Mouse (Mus musculus): ENCODE results near the gene Trim39.
A peak's percentile ranks its signal among the peaks of the same experiment; 100 is the strongest.
"Not testable (repeated sequence)": the region's sequence is repeated elsewhere in the genome, so short reads cannot be mapped to it uniquely, and the experiment has no call there.

Trim39 gene

GRCm38 (mm10) chr17:36245741-36246140 is 26.3 kb downstream of the Trim39 start:
- no peak for DNase-seq

- DNase-seq, result no peak
Observed at GRCm38 (mm10) chr17:36244031-36244430, 28.0 kb downstream of the Trim39 start.

GRCm38 (mm10) chr17:36240637-36241213 is 31.3 kb downstream of the Trim39 start:
- DNase-seq, result no peak

DNA sequence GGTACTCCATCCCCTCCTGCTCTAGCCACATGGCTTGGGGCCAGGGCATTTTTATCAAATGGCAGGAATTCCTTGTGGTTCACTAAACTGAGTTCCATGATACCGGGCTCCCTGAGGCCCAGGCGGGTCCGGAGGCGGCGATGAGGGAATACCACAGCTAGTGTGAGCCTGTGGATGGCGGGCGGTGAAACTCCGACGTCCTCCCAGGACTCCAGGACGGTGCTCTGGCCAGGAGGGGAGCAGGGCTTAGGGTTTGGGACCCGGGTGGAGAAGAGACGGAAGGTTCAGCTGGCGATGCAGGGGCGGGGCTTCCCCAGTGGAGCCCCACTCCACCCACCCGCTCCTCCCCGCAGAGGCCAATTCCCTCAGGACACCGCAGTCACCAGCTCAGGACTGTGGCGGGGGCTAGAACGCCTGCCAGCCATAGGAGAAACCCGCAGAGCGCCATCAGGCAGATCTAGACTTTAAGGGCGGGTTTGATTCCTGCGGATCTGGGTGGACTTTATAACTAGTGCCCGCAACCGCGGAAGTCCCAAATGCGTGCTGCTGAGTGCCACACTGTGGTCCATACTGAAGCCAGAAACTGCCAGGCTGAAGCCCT is 34.6 kb downstream of the Trim39 start:
- DNase-seq, result no peak

GRCm38 (mm10) chr17:36235300-36235699 is 36.7 kb downstream of the Trim39 start:
- not testable (repeated sequence) for DNase-seq

DNA sequence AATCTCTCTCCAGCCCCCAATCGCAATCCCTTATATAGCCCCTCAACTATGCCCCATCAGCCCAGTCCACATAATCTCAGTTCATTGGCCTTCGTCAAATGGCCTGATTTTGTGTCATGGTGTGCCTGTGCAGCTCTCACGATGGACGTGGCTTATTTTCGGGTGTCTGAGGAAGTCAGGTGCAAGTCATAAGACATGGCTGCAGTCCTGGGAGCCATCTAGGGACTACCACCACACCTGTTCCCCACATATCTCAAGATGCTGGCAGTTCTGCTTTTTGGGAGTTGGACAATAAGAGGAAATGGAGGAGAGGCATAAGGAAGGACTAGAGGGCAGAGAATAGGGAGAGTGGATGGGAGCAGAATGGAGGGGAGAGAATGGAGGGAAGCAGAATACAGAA is 38.5 kb downstream of the Trim39 start:
- DNase-seq, result no peak

- peak; percentile 24 for DNase-seq
Observed at GRCm38 (mm10) chr17:36231318-36231717, 40.7 kb downstream of the Trim39 start.

- no peak for DNase-seq
Observed at GRCm38 (mm10) chr17:36229046-36229445, 43.0 kb downstream of the Trim39 start.

DNA sequence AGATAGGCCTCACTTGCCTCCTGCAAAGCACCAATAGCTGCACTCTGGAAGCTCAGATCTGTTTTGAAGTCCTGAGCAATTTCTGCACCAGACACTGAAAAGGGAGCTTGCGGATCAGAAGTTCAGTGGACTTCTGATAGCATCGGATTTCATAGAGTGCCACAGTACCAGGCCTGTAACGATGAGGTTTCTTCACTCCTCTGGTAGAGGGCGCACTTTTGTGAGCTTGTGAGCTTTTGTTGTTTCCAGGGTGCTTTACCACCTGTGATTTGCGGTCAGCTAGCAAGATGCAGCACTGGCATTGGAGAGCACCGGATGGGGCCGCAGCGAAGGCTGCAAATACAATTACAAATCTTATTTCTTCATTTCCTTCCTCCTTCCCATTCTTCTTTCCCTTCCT is 45.1 kb downstream of the Trim39 start:
- no peak for DNase-seq

DNA sequence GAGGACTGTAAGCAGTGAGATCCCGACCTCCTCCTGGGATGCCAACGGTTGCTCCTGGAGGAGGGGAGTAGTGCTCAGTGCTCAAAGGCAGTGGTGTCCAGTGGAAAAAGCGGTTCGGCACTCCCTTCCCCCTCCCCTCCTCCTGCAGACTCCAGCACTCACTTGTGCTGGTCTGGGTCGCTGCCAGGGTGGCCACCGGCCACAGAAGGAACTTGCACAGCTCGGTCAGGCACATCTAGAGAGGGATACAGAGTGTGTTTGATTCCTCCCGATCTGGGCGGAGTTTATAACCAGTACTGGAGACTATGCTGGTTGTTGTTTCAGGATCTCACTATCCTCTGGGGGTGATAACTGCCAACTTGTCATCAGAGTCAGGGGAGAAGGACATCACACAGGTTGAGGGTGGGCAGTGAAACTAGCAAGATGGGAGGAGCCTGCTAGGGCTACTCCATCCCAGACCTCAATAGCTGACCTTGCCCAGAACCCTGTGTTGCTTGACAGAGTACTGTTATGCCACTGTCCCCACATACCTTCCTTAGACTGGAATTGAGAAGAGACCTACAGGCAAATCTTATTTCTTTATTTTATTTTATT is 46.7 kb downstream of the Trim39 start:
- DNase-seq, result no peak

GRCm38 (mm10) chr17:36224451-36224850 is 47.6 kb downstream of the Trim39 start:
- DNase-seq, result no peak

- no peak for DNase-seq
Observed at GRCm38 (mm10) chr17:36218594-36219155, 53.4 kb downstream of the Trim39 start.

GRCm38 (mm10) chr17:36215586-36215985 is 56.5 kb downstream of the Trim39 start:
- DNase-seq, result no peak

Measured in cerebellum, adult 11 months (tissue).